Mouse (Mus musculus) limb, embryonic 14.5 days (tissue): ENCODE measurements around the gene Cyp4v3. TPM values are rescaled to one million over a fixed set of nuclear protein-coding genes. Genes with fewer than 3 reads are reported as not detected.

Experiments
- ATAC-seq: fragments of 200-750 bp; cut with Nextera tagmentation; 2 replicates; pipeline ENCODE4 v1.8.0; 2017; ENCODE audit warnings: low read depth, moderate number of reproducible peaks, moderate TSS enrichment; ENCODE audit not compliant: low FRiP score
- DNase-seq: peaks from one replicate; pipeline ENCODE4 v3.0.0-alpha.2; 2015; ENCODE audit warnings: low spot score
- H3K27ac ChIP-seq: fragments of 300-500 bp; sonication (generic); replicated peaks from 2 replicates; pipeline ENCODE4 v1.5.1; 2014; ENCODE audit warnings: low read depth, mild to moderate bottlenecking, low read length, moderate library complexity, mixed read lengths
- H3K27me3 ChIP-seq: fragments of 300-500 bp; sonication (generic); 2 replicates; pipeline ENCODE4 v1.6.1; 2014; ENCODE audit warnings: low read length, mixed read lengths; ENCODE audit not compliant: control insufficient read depth, insufficient read depth
- H3K36me3 ChIP-seq: fragments of 300-500 bp; sonication (generic); 2 replicates; pipeline ENCODE4 v1.6.1; 2014; ENCODE audit warnings: mild to moderate bottlenecking, low read length, moderate library complexity, mixed read lengths; ENCODE audit not compliant: control insufficient read depth, insufficient read depth
- H3K4me1 ChIP-seq: fragments of 300-500 bp; sonication (generic); 2 replicates; pipeline ENCODE4 v1.6.1; 2014; ENCODE audit warnings: antibody characterized with exemption, low read length, mixed read lengths; ENCODE audit not compliant: control insufficient read depth, insufficient read depth
- H3K4me2 ChIP-seq: fragments of 300-500 bp; sonication (generic); replicated peaks from 2 replicates; pipeline ENCODE4 v1.6.1; 2014; ENCODE audit warnings: low read depth, mild to moderate bottlenecking, low read length, moderate library complexity; ENCODE audit not compliant: severe bottlenecking
- H3K4me3 ChIP-seq: fragments of 300-500 bp; sonication (generic); replicated peaks from 2 replicates; pipeline ENCODE4 v1.5.1; 2014; ENCODE audit warnings: low read length
- H3K9ac ChIP-seq: fragments of 300-500 bp; sonication (generic); 2 replicates; pipeline ENCODE4 v1.6.1; 2014; ENCODE audit warnings: mild to moderate bottlenecking, low read depth, low read length, moderate library complexity; ENCODE audit not compliant: severe bottlenecking
- H3K9me3 ChIP-seq: fragments of 300-500 bp; sonication (generic); 2 replicates; pipeline ENCODE4 v1.6.1; 2016; ENCODE audit warnings: low read length; ENCODE audit not compliant: control insufficient read depth
- POLR2A ChIP-seq: fragments of 200-500 bp; IDR thresholded peaks from 2 replicates; pipeline ENCODE4 v1.8.0; 2012; ENCODE audit warnings: inconsistent platforms, mild to moderate bottlenecking, moderate library complexity, borderline replicate concordance; ENCODE audit not compliant: insufficient read depth, insufficient read length; ENCODE audit errors: extremely low read depth
- whole genome bisulfite sequencing: fragments of 180-500 bp; shearing (Covaris S2); extraction: QIAGEN DNeasy Blood & Tissue Kit; methylation state at CpG from one replicate; pipeline ENCODE4 v1.1.7; 2014; 5-methylcytosine and 5-hydroxymethylcytosine counted together
- polyA plus RNA-seq, 2 experiments: library from polyadenylated mRNA; depleted of rRNA in 1 of 2; stranded (reverse) in 1 of 2; unstranded in 1 of 2; fragments of >200 nt; fragmentation: Nextera tagmentation in 1 of 2; extraction: Ambion mirVana in 1 of 2; gene quantifications; 2 replicates each; pipeline versions ENCODE4 v1.2.1 to v1.2.3; 2012 to 2014

The Cyp4v3 gene
- polyA plus RNA-seq, 2 experiments: 0.98 to 1.4 TPM

GRCm38 (mm10) chr8:45261920-45262319 is 71.1 kb downstream of the Cyp4v3 start, which contains the start of gene F11:
TSS of gene F11 (minus strand) at chr8:45262031.
- Histone ChIP-seq H3K27ac (no peak within 1 kb of the TSS), H3K4me3 (no peak within 1 kb of the TSS), H3K4me1 (no peaks in the 10 kb centered on the region), H3K4me2 (no peak within 1 kb of the TSS), H3K36me3 (no peaks in the 10 kb centered on the region), H3K9ac (no peak within 1 kb of the TSS), H3K9me3 (peaks cover 7% of the 10 kb centered on the region), H3K27me3 (no peaks in the 10 kb centered on the region)
- no peak for DNase-seq
- TF ChIP-seq POLR2A: no peak
- ATAC-seq: no peak
- 89% methylated on average over 10 of the region's 10 CpGs for WGBS

GRCm38 (mm10) chr8:45258421-45258820 is 74.6 kb downstream of the Cyp4v3 start:
- H3K9me3 ChIP-seq: no peaks in the 10 kb centered on the region
- ATAC-seq: no peak
- H3K9ac ChIP-seq: no peak overlapping the region
- no peak overlapping the region for H3K27ac ChIP-seq
- no peaks in the 10 kb centered on the region for H3K36me3 ChIP-seq
- DNase-seq: no peak
- no peaks in the 10 kb centered on the region for H3K4me1 ChIP-seq
- WGBS: 85% methylated on average over 8 of the region's 8 CpGs
- H3K4me3 ChIP-seq: no peak overlapping the region
- H3K27me3 ChIP-seq: no peaks in the 10 kb centered on the region
- H3K4me2 ChIP-seq: no peak overlapping the region
- TF ChIP-seq POLR2A: no peak

GRCm38 (mm10) chr8:45255040-45255439 is 78.0 kb downstream of the Cyp4v3 start:
- Histone ChIP-seq H3K4me3 (no peak overlapping the region), H3K9me3 (no peaks in the 10 kb centered on the region), H3K4me1 (no peaks in the 10 kb centered on the region), H3K27me3 (no peaks in the 10 kb centered on the region), H3K9ac (no peak overlapping the region), H3K36me3 (no peaks in the 10 kb centered on the region), H3K27ac (no peak overlapping the region), H3K4me2 (no peak overlapping the region)
- DNase-seq (no peak), ATAC-seq (no peak)
- TF ChIP-seq POLR2A: no peak
- WGBS: 71% methylated on average over 12 of the region's 12 CpGs

Other genes with a start within 250 kb of the Cyp4v3 start
- gene F11, start 71.2 kb downstream of the Cyp4v3 start, polyA plus RNA-seq (2012; rRNA removed): 0.04 TPM in 1 of 2 replicates, not detected in the other
- not detected in 2 replicates for gene F11, start 71.2 kb downstream of the Cyp4v3 start, polyA plus RNA-seq (2014; fragmentation: Nextera tagmentation; extraction: Ambion mirVana)
- gene Klkb1, start 38.4 kb downstream of the Cyp4v3 start, polyA plus RNA-seq (2012; rRNA removed): 0.01 TPM in 2 replicates
- not detected in 2 replicates for gene Klkb1, start 38.4 kb downstream of the Cyp4v3 start, polyA plus RNA-seq (2014; fragmentation: Nextera tagmentation; extraction: Ambion mirVana)
- not detected in 2 replicates for gene Gm45753, start 24.8 kb downstream of the Cyp4v3 start, polyA plus RNA-seq (2012; rRNA removed)
- gene Gm45753, start 24.8 kb downstream of the Cyp4v3 start, polyA plus RNA-seq (2014; fragmentation: Nextera tagmentation; extraction: Ambion mirVana): not detected in 2 replicates
- gene Fam149a, start 49.1 kb upstream of the Cyp4v3 start, polyA plus RNA-seq (2012; rRNA removed): 11.8 and 12.9 TPM in 2 replicates
- gene Fam149a, start 49.1 kb upstream of the Cyp4v3 start, polyA plus RNA-seq (2014; fragmentation: Nextera tagmentation; extraction: Ambion mirVana): 14.9 and 16.8 TPM in 2 replicates
- 0.81 and 1.4 TPM in 2 replicates for gene Tlr3, start 77.9 kb upstream of the Cyp4v3 start, polyA plus RNA-seq (2012; rRNA removed)
- 1.5 and 2.5 TPM in 2 replicates for gene Tlr3, start 77.9 kb upstream of the Cyp4v3 start, polyA plus RNA-seq (2014; fragmentation: Nextera tagmentation; extraction: Ambion mirVana)
- gene Sorbs2, start 174.6 kb upstream of the Cyp4v3 start, polyA plus RNA-seq (2012; rRNA removed): 52.7 and 63.3 TPM in 2 replicates
- 54.1 and 60.6 TPM in 2 replicates for gene Sorbs2, start 174.6 kb upstream of the Cyp4v3 start, polyA plus RNA-seq (2014; fragmentation: Nextera tagmentation; extraction: Ambion mirVana)